Mouse (Mus musculus) small intestine, adult 2 months (tissue): Measurements from ENCODE around the gene Aaas.

Experiments
- CTCF ChIP-seq: fragments of 200-500 bp; IDR thresholded peaks from 2 replicates; pipeline ENCODE4 v1.5.1; 2012; ENCODE audit warnings: low read depth, mild to moderate bottlenecking, control low read depth, inconsistent platforms, low read length, moderate library complexity, mixed read lengths; ENCODE audit not compliant: insufficient replicate concordance, insufficient read length; ENCODE audit errors: extremely low read depth
- POLR2A ChIP-seq: fragments of 200-500 bp; IDR thresholded peaks from 2 replicates; pipeline ENCODE4 v1.6.1; 2012; ENCODE audit warnings: low read depth, mild to moderate bottlenecking, control low read depth, inconsistent platforms, low read length, moderate library complexity

GRCm38 (mm10) chr15:102386640-102387039 is 36.1 kb upstream of the Aaas start:
- TF ChIP-seq POLR2A (no peak), CTCF (no peak)
